Mouse (Mus musculus): Measurements from ENCODE around the gene Optn. TPM values are rescaled to one million over a fixed set of nuclear protein-coding genes. Genes with fewer than 3 reads are reported as not detected.

Optn gene
- total and polyA plus RNA-seq, 2 experiments from 2014 or later: 23.2 to 38.4 TPM

GRCm38 (mm10) chr2:5043476-5043761 is 20.4 kb downstream of the Optn start:
- H3K9me3 ChIP-seq (replicated peaks; ENCODE audit: control insufficient read depth, low read length): no peaks in the 10 kb centered on the region
- no peak overlapping the region for H3K4me3 ChIP-seq (ENCODE audit: low read depth, low read length)
- WGBS: 84% methylated on average over 2 of the region's 2 CpGs
- TF ChIP-seq EP300 (IDR thresholded peaks at IDR 0.05; ENCODE audit: low read depth): no peak
- no peak for TF ChIP-seq CTCF (IDR thresholded peaks at IDR 0.05; ENCODE audit: low read depth)
- ATAC-seq (ENCODE audit: insufficient read depth, low read depth) (no peak), DNase-seq (ENCODE audit: low spot score) (no peak)
- H3K9ac ChIP-seq (replicated peaks; ENCODE audit: low read depth, low read length): no peak overlapping the region
- no peaks in the 10 kb centered on the region for H3K4me1 ChIP-seq (ENCODE audit: control insufficient read depth, insufficient read depth)
- H3K4me2 ChIP-seq (ENCODE audit: low read depth, low read length): no peak overlapping the region
- no peaks in the 10 kb centered on the region for H3K27me3 ChIP-seq (ENCODE audit: control insufficient read depth, insufficient read depth, low read length)
- no peak overlapping the region for H3K27ac ChIP-seq (ENCODE audit: low read depth)
- peaks cover 15% of the 10 kb centered on the region for H3K36me3 ChIP-seq (replicated peaks; ENCODE audit: control insufficient read depth, insufficient read depth, low read length)

GRCm38 (mm10) chr2:5042616-5043475 is 21.0 kb downstream of the Optn start:
- H3K4me3 ChIP-seq (ENCODE audit: low read depth, low read length): no peak overlapping the region
- no peak overlapping the region for H3K9ac ChIP-seq (replicated peaks; ENCODE audit: low read depth, low read length)
- H3K4me2 ChIP-seq (ENCODE audit: low read depth, low read length): no peak overlapping the region
- ATAC-seq (ENCODE audit: insufficient read depth, low read depth): no peak
- peaks cover 21% of the 10 kb centered on the region for H3K36me3 ChIP-seq (replicated peaks; ENCODE audit: control insufficient read depth, insufficient read depth, low read length)
- TF ChIP-seq CTCF (IDR thresholded peaks at IDR 0.05; ENCODE audit: low read depth) (no peak), EP300 (IDR thresholded peaks at IDR 0.05; ENCODE audit: low read depth) (no peak)
- WGBS: 59% methylated on average over 11 of the region's 11 CpGs
- H3K9me3 ChIP-seq (replicated peaks; ENCODE audit: control insufficient read depth, low read length): no peaks in the 10 kb centered on the region
- DNase-seq (ENCODE audit: low spot score): no peak
- no peaks in the 10 kb centered on the region for H3K4me1 ChIP-seq (ENCODE audit: control insufficient read depth, insufficient read depth)
- H3K27me3 ChIP-seq (ENCODE audit: control insufficient read depth, insufficient read depth, low read length): no peaks in the 10 kb centered on the region
- H3K27ac ChIP-seq (ENCODE audit: low read depth): no peak overlapping the region

- WGBS: 74% methylated on average over 5 of the region's 5 CpGs
- Histone ChIP-seq H3K27me3 (ENCODE audit: control insufficient read depth, insufficient read depth, low read length) (no peaks in the 10 kb centered on the region), H3K9me3 (replicated peaks; ENCODE audit: control insufficient read depth, low read length) (no peaks in the 10 kb centered on the region), H3K9ac (replicated peaks; ENCODE audit: low read depth, low read length) (no peak overlapping the region), H3K4me3 (ENCODE audit: low read depth, low read length) (no peak overlapping the region), H3K4me2 (ENCODE audit: low read depth, low read length) (no peak overlapping the region), H3K27ac (ENCODE audit: low read depth) (no peak overlapping the region), H3K36me3 (replicated peaks; ENCODE audit: control insufficient read depth, insufficient read depth, low read length) (peaks cover 30% of the 10 kb centered on the region), H3K4me1 (ENCODE audit: control insufficient read depth, insufficient read depth) (no peaks in the 10 kb centered on the region)
- DNase-seq (ENCODE audit: low spot score) (no peak), ATAC-seq (ENCODE audit: insufficient read depth, low read depth) (no peak)
- TF ChIP-seq CTCF (IDR thresholded peaks at IDR 0.05; ENCODE audit: low read depth): no peak
- no peak for TF ChIP-seq EP300 (IDR thresholded peaks at IDR 0.05; ENCODE audit: low read depth)
These were observed 22.0 kb downstream of the Optn start for GRCm38 (mm10) chr2:5041854-5042253.

- Histone ChIP-seq H3K4me2 (ENCODE audit: low read depth, low read length) (no peak overlapping the region), H3K36me3 (replicated peaks; ENCODE audit: control insufficient read depth, insufficient read depth, low read length) (peaks cover 40% of the 10 kb centered on the region), H3K9ac (replicated peaks; ENCODE audit: low read depth, low read length) (no peak overlapping the region), H3K4me1 (ENCODE audit: control insufficient read depth, insufficient read depth) (no peaks in the 10 kb centered on the region), H3K4me3 (ENCODE audit: low read depth, low read length) (no peak overlapping the region), H3K27me3 (ENCODE audit: control insufficient read depth, insufficient read depth, low read length) (no peaks in the 10 kb centered on the region), H3K9me3 (replicated peaks; ENCODE audit: control insufficient read depth, low read length) (no peaks in the 10 kb centered on the region), H3K27ac (ENCODE audit: low read depth) (no peak overlapping the region)
- no peak for ATAC-seq (ENCODE audit: insufficient read depth, low read depth)
- TF ChIP-seq EP300 (IDR thresholded peaks at IDR 0.05; ENCODE audit: low read depth) (no peak), CTCF (IDR thresholded peaks at IDR 0.05; ENCODE audit: low read depth) (no peak)
- DNase-seq (ENCODE audit: low spot score): no peak
- WGBS: 90% methylated on average over 12 of the region's 12 CpGs
These were observed 23.3 kb downstream of the Optn start for GRCm38 (mm10) chr2:5040281-5041161.

GRCm38 (mm10) chr2:5039350-5040170 is 24.3 kb downstream of the Optn start:
- H3K9ac ChIP-seq (replicated peaks; ENCODE audit: low read depth, low read length): no peak overlapping the region
- H3K27ac ChIP-seq (ENCODE audit: low read depth): no peak overlapping the region
- H3K4me2 ChIP-seq (ENCODE audit: low read depth, low read length): no peak overlapping the region
- H3K9me3 ChIP-seq (replicated peaks; ENCODE audit: control insufficient read depth, low read length): no peaks in the 10 kb centered on the region
- H3K4me3 ChIP-seq (ENCODE audit: low read depth, low read length): no peak overlapping the region
- H3K27me3 ChIP-seq (ENCODE audit: control insufficient read depth, insufficient read depth, low read length): no peaks in the 10 kb centered on the region
- no peaks in the 10 kb centered on the region for H3K4me1 ChIP-seq (ENCODE audit: control insufficient read depth, insufficient read depth)
- no peak for ATAC-seq (ENCODE audit: insufficient read depth, low read depth)
- H3K36me3 ChIP-seq (replicated peaks; ENCODE audit: control insufficient read depth, insufficient read depth, low read length): peaks cover 40% of the 10 kb centered on the region
- DNase-seq (ENCODE audit: low spot score): no peak
- WGBS: 72% methylated on average over 13 of the region's 13 CpGs
- no peak for TF ChIP-seq CTCF (IDR thresholded peaks at IDR 0.05; ENCODE audit: low read depth)
- no peak for TF ChIP-seq EP300 (IDR thresholded peaks at IDR 0.05; ENCODE audit: low read depth)
